Mouse (Mus musculus): ENCODE measurements around the gene Xpa.

Xpa gene

DNA sequence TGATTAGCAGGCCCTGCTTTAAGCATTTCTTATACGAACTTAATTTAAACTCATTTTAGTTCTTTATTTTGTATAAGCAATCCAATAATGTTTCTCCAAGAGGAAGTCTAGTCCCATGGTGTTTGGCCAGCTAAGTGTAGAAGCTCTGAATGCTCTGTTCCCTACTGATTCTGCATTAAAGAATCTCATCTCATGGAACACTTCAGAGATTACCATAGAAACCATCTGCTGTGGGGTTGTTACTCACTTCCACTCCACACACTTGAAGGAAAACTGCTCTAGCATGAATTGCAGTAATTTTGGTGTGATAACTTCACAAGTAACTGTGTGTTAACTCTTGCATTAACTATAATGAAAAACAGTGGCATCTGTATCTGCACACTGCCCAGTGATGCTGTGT lies 49.2 kb downstream of the Xpa start:
- DNase-seq (ENCODE audit: low spot score): no peak

DNA sequence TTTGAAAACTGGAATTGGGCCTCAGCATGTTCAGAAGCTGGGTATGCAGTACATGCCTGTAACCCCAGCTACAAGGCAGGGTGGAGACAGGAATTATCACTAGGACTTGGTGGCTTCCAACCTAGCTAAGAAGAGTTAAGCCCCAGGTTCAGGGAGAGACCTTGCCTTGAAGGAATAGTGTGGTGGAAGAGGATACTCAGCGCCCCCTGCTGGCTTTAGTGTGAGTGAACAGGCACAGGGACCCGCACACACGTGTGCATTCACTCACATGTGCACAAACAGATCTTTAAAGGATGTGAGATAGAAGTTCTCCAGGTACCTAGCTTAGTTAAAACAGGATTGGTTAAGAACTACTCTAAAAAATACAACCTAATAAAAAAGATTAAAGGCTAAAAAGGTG lies 51.8 kb downstream of the Xpa start:
- no peak for DNase-seq (ENCODE audit: low spot score)

- peak; percentile 89 for DNase-seq (ENCODE audit: low spot score)
Measured at GRCm38 (mm10) chr4:46138287-46139222, 57.6 kb downstream of the Xpa start, which contains the start of the genes Ncbp1 and Tstd2. Ncbp1 (plus strand) TSS chr4:46138613. Tstd2 (minus strand) TSS chr4:46138694.

DNA sequence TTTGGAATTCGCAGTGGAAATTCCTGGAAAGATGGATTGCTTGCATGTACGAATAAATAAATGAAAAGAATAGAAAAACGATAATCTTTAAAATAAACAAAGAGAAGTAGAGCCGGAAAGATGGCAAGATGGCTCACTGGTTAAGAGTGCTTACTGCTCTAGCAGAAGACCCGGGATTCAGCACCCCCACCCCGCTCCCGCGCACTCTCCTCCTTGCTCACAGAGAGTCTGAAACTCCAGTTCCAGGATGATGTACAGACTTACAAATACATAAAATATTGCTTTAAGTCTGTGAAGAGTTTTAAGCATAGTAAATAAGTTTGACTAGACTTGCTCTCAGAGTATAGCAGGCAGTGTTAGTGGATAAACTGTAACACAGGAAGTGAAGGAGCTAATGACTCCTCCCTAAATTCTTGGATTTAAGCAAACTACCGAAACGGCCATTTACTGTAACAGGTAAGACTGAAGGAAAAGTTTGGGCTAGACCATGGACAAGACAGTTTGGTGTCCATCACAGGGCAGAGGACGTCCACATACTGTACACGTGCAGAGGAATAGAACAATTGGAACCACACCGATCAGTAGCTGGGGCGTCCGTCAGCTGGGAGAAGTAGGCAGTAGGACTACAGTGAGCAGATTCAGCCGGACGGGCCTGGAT lies 58.4 kb downstream of the Xpa start:
- peak; percentile 16 for DNase-seq (ENCODE audit: low spot score)

- DNase-seq (ENCODE audit: low spot score): no peak
Measured at GRCm38 (mm10) chr4:46131791-46132190, 64.3 kb downstream of the Xpa start.

GRCm38 (mm10) chr4:46130221-46130620 lies 65.9 kb downstream of the Xpa start:
- peak; percentile 36 for DNase-seq (ENCODE audit: low spot score)

GRCm38 (mm10) chr4:46129311-46130004 lies 66.7 kb downstream of the Xpa start:
- no peak for DNase-seq (ENCODE audit: low spot score)

DNA sequence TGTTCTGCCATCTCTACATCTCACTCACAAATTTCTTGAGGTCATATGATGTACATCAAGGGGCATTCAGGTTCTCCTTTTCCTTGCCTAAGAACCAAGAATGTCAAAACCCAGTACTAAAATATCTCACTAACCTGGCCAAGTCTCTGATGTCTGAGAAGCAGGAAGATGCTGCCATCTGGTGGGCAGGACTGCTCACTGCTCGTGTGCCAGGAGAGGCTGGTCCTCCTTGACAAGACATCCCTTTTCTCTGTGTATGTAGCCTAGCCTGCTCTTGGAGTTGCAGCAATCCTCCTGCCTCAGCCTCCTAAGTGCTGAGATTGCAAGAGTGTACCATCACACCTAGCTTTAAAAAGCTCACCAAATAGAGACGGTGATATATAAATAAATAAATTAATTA lies 69.6 kb downstream of the Xpa start:
- peak; percentile 63 for DNase-seq (ENCODE audit: low spot score)

DNA sequence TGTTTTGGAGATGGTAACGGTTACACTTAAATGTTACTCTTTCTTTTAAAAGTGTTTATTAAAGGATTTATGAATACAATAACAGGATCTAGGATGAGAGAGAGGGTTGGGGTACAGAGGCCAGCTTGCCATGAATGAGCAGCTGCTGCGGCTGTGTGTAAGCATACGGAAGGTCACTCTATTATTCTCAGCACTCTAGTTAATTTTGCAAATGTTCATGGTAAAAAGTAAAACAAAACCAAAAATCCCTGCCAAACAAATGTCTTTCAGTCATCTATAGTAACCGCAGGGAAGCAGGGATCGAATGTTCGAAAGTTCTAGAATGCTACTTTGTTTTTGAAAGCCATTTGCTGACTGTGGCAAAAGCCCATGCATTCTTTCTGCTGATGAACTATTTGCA lies 72.8 kb downstream of the Xpa start:
- DNase-seq (ENCODE audit: low spot score): no peak

DNA sequence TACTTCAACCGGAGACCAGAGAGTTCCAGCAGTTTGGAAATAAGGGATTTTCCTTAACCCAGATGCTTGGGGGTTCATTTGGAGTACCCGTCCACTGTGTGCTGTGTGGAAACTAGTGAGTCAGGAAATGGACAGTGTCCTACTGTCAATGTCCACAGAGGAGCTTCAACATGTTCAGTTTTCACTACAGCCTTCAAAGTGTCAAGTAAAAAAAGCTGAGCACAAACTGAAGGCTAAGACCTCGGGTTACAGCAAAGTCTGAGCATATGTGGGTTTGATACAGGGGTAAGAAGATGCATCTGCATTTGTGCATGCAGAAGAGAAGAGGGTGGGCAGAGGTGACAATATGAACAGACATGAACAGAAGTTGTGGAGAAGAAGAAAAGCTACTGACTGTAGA lies 75.3 kb downstream of the Xpa start:
- no peak for DNase-seq (ENCODE audit: low spot score)

- no peak for DNase-seq (ENCODE audit: low spot score)
Measured at GRCm38 (mm10) chr4:46119514-46120094, 76.5 kb downstream of the Xpa start.

DNA sequence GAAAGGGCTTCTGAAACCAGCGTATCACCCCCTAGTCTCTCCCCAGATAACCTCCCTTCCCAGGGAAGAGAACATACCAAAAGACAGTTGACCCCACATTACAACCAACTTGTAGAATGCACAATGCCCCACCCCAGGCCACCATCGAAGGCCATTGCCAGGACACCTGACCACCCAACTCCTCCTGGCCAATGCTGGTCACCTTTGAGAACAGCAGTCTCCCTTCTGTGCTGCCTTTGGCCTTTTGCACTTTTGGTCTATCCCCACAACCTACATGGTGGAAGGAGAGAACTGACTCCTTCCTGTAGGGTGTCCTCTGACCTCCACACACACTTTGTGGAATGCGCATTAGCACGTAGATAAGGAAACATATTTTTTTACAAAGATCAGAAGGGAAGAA lies 78.6 kb downstream of the Xpa start:
- no peak for DNase-seq (ENCODE audit: low spot score)

- DNase-seq (ENCODE audit: low spot score): no peak
Measured at GRCm38 (mm10) chr4:46116544-46117175, 79.5 kb downstream of the Xpa start.

DNA sequence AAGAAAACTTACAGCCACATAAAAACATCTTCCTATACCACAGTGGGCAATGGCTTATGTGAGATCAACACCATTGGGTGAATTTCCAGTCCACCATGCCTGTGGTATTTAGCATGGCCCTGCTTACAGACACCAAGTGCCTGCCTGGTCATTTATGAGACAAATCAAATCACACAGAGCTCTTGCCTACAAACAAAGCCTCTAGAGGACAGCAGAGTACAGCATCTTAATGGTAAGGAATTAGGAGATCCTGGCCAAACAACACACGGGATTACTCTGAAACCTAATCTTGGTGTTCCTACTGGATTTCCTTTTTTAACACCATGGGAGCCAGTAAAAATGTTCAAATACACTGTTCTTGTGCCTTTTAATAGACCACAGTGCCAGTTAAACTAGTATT lies 80.8 kb downstream of the Xpa start:
- DNase-seq (ENCODE audit: low spot score): no peak

GRCm38 (mm10) chr4:46111361-46111760 lies 84.8 kb downstream of the Xpa start:
- DNase-seq (ENCODE audit: low spot score): no peak

DNA sequence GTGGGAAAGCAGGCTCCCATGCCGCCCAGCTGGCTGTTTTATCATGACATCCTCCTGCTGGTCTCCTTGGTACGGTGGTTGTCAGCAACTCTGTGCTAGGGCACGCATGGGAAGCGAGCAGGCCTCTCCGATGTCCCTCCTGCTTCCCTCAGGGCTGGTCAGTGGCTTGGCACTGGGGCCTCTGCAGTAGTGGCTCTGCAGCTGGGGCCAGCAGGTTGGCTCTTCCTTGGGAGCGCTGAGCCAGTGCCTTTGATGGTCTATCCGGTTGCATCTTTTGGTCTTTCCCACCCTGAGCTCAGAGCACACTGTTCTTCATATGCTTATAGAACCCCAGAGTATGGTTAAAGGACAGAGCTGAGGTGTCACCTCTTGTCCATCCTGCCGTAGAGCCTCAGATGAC lies 86.0 kb downstream of the Xpa start:
- DNase-seq (ENCODE audit: low spot score): no peak

Data from lung, postnatal 25 days (tissue).